Mouse (Mus musculus) stomach, postnatal 0 days (tissue): Measurements from ENCODE around the gene H1foo. TPM values are rescaled to one million over a fixed set of nuclear protein-coding genes. Genes with fewer than 3 reads are reported as not detected.

Experiments
- ATAC-seq: fragments of 200-750 bp; cut with Nextera tagmentation; 2 replicates; pipeline ENCODE4 v1.8.0; 2017; ENCODE audit not compliant: low FRiP score, low TSS enrichment
- DNase-seq: peaks from one replicate; pipeline ENCODE4 v3.0.0-alpha.2; 2016; ENCODE audit warnings: low spot score
- H3K27ac ChIP-seq: fragments of 300-500 bp; sonication (generic); replicated peaks from 2 replicates; pipeline ENCODE4 v1.5.1; 2014; ENCODE audit warnings: mild to moderate bottlenecking, control low read depth
- H3K27me3 ChIP-seq: fragments of 300-500 bp; sonication (generic); 2 replicates; pipeline ENCODE4 v1.6.1; 2014; ENCODE audit warnings: low read length; ENCODE audit not compliant: control insufficient read depth, insufficient read depth
- H3K36me3 ChIP-seq: fragments of 300-500 bp; sonication (generic); 2 replicates; pipeline ENCODE4 v1.6.1; 2014; ENCODE audit warnings: low read length, mixed read lengths; ENCODE audit not compliant: control insufficient read depth, insufficient read depth
- H3K4me1 ChIP-seq: fragments of 300-500 bp; sonication (generic); replicated peaks from 2 replicates; pipeline ENCODE4 v1.6.1; 2014; ENCODE audit warnings: antibody characterized with exemption; ENCODE audit not compliant: control insufficient read depth, insufficient read depth
- H3K4me2 ChIP-seq: fragments of 300-500 bp; sonication (generic); replicated peaks from 2 replicates; pipeline ENCODE4 v1.6.1; 2014; ENCODE audit warnings: low read depth, mild to moderate bottlenecking, control low read depth, moderate library complexity
- H3K4me3 ChIP-seq: fragments of 300-500 bp; sonication (generic); 2 replicates; pipeline ENCODE4 v1.5.1; 2014; ENCODE audit warnings: low read depth, low read length, control low read depth
- H3K9ac ChIP-seq: fragments of 300-500 bp; sonication (generic); 2 replicates; pipeline ENCODE4 v1.6.1; 2014; ENCODE audit warnings: mild to moderate bottlenecking, low read length, control low read depth, mixed read lengths
- H3K9me3 ChIP-seq: fragments of 300-500 bp; sonication (generic); 2 replicates; pipeline ENCODE4 v1.6.1; 2016; ENCODE audit warnings: low read length; ENCODE audit not compliant: control insufficient read depth
- CTCF ChIP-seq: IDR thresholded peaks from 2 replicates; pipeline ENCODE4 v1.5.1; 2016; ENCODE audit warnings: antibody characterized with exemption, low read depth, mild to moderate bottlenecking, moderate library complexity
- EP300 ChIP-seq: optimal IDR thresholded peaks from 2 replicates; pipeline ENCODE3; 2016; ENCODE audit warnings: antibody characterized with exemption
- WGBS: fragments of 180-500 bp; shearing (Covaris S2); extraction: QIAGEN DNeasy Blood & Tissue Kit; methylation state at CpG from one replicate; pipeline ENCODE4 v1.1.7; 2014; 5-methylcytosine and 5-hydroxymethylcytosine counted together
- polyA plus RNA-seq: library from polyadenylated mRNA; unstranded; fragments of >200 nt; fragmentation: Nextera tagmentation; extraction: Ambion mirVana; gene quantifications from 2 replicates; pipeline ENCODE4 v1.2.1, GENCODE M21; 2015

H1foo gene
- polyA plus RNA-seq, 1 experiment from 2014 or later: not detected

DNA sequence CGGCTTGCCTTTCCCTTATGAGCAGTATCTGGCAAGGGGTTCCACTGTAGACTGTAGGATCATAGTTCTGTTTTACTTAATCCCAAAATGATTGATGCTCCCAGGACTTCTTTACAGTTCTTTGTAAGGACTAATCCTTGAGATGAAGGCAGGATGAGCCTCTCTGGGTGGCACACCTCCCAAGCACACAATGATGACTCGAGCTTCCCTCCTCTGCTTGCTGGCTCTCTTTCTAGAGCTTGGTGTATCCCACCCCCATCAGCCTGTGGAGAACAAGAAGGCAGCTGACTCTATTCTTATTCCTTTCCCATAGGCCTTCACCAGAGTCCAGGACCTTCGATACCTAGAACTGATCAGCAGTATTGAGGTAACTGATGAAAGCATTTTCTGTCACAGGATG is 42.2 kb upstream of the H1foo start:
- H3K4me1 ChIP-seq: 0 out of 2 replicates have a peak, but pooled peaks cover 3% of the 10 kb centered on the region
- ATAC-seq (no peak), DNase-seq (no peak)
- H3K27me3 ChIP-seq: no peaks in the 10 kb centered on the region
- H3K27ac ChIP-seq: no peak overlapping the region
- H3K4me3 ChIP-seq: no peak overlapping the region
- H3K4me2 ChIP-seq: no peak overlapping the region
- 0 out of 2 replicates have a peak, but pooled peaks cover 2% of the 10 kb centered on the region for H3K36me3 ChIP-seq
- no peaks in the 10 kb centered on the region for H3K9me3 ChIP-seq
- 65% methylated on average over 3 of the region's 3 CpGs for WGBS
- TF ChIP-seq CTCF: no peak
- no peak overlapping the region for H3K9ac ChIP-seq

DNA sequence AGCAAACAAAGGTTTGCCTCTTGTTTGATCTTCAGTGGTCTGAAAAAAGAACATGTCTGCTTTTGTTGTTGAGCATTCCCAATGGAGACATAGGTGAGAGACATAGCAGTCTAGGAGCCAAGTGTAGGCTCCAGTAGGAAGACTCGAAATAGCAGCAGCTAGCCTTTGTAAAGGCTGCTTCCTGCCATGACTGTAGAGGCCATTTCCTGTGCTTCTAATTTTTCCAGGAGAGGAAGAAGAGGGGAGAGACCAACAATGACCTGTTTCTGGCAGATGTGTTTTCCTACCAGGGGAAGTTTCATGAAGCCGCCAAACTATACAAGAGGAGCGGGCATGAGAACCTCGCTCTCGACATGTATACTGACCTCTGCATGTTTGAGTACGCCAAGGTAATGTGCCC is 39.2 kb upstream of the H1foo start:
- 0 out of 2 replicates have a peak, but pooled peaks cover 3% of the 10 kb centered on the region for H3K4me1 ChIP-seq
- H3K27ac ChIP-seq: no peak overlapping the region
- ATAC-seq: no peak
- H3K9ac ChIP-seq: no peak overlapping the region
- no peaks in the 10 kb centered on the region for H3K9me3 ChIP-seq
- H3K4me2 ChIP-seq: no peak overlapping the region
- DNase-seq: no peak
- H3K36me3 ChIP-seq: 0 out of 2 replicates have a peak, but pooled peaks cover 2% of the 10 kb centered on the region
- H3K4me3 ChIP-seq: no peak overlapping the region
- 82% methylated on average over 6 of the region's 6 CpGs for WGBS
- no peaks in the 10 kb centered on the region for H3K27me3 ChIP-seq
- no peak for TF ChIP-seq EP300
- no peak for TF ChIP-seq CTCF

GRCm38 (mm10) chr6:115906455-115906854 is 38.3 kb upstream of the H1foo start:
- no peaks in the 10 kb centered on the region for H3K27me3 ChIP-seq
- no peak overlapping the region for H3K27ac ChIP-seq
- ATAC-seq (peak; percentile 9; the same call in 1 of the 2 replicates), DNase-seq (no peak)
- H3K4me1 ChIP-seq: 0 out of 2 replicates have a peak, but pooled peaks cover 2% of the 10 kb centered on the region
- no peaks in the 10 kb centered on the region for H3K9me3 ChIP-seq
- TF ChIP-seq CTCF: no peak
- H3K4me3 ChIP-seq: no peak overlapping the region
- H3K9ac ChIP-seq: no peak overlapping the region
- 89% methylated on average over 1 of the region's 1 CpGs for WGBS
- 0 out of 2 replicates have a peak, but pooled peaks cover 2% of the 10 kb centered on the region for H3K36me3 ChIP-seq
- H3K4me2 ChIP-seq: no peak overlapping the region

DNA sequence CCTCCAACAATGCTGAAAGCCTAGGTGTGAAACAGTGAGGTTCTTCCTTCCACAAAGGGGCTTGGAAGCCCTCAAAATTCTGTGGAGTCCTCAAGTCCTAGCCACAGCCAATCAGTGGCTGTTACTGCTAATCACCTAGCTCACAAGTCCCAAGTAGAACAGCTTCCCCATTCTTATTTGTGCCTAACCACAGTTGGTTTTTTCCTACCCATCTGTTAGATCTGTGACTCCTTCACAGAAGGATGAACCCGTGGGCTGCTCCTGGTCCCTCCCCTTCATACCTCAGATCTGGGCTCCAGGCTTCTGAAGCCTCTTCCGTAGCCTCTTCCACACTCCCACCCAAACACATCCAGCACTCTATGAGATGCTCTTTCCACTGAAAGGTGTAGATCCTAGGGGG is 37.9 kb upstream of the H1foo start:
- Histone ChIP-seq H3K27me3 (no peaks in the 10 kb centered on the region), H3K4me3 (no peak overlapping the region), H3K27ac (no peak overlapping the region), H3K4me2 (no peak overlapping the region), H3K4me1 (no peaks in the 10 kb centered on the region), H3K9me3 (no peaks in the 10 kb centered on the region), H3K9ac (no peak overlapping the region), H3K36me3 (0 out of 2 replicates have a peak, but pooled peaks cover 2% of the 10 kb centered on the region)
- no peak for DNase-seq
- WGBS: 57% methylated on average over 2 of the region's 2 CpGs
- no peak for TF ChIP-seq EP300
- TF ChIP-seq CTCF: no peak
- ATAC-seq: no peak

DNA sequence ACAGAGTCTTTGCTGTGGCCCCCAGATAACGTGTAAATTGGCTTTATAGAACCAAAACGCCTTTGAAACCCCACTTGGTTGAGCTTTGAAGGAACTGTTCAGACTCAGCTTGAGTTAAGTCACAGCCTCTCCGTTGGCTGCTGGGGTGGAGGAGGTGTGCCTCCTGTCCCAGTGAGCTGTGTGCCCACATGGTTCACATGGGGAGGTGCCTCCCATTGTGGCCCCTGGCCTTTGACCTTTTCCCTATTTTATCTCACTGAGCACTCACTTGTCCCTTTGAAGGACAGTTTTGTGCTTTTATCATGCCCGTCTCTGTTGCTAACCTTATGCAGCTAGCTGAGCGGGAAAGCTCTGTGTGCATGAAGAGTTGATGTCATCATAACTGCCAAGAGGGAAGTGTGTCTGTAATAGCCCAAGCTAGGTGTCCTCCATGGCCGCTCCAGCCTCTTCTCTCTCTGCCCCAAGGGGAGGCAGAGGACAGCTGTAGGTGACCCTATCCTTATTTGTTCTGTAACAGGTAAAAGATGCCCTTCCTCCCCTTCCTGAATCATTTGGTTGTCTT is 36.2 kb upstream of the H1foo start:
- H3K27me3 ChIP-seq: no peaks in the 10 kb centered on the region
- no peak overlapping the region for H3K4me2 ChIP-seq
- ATAC-seq: no peak
- TF ChIP-seq CTCF (no peak), EP300 (no peak)
- H3K9ac ChIP-seq: no peak overlapping the region
- H3K4me1 ChIP-seq: no peaks in the 10 kb centered on the region
- no peak for DNase-seq
- no peak overlapping the region for H3K4me3 ChIP-seq
- no peak overlapping the region for H3K27ac ChIP-seq
- H3K9me3 ChIP-seq: no peaks in the 10 kb centered on the region
- H3K36me3 ChIP-seq: 0 out of 2 replicates have a peak, but pooled peaks cover 2% of the 10 kb centered on the region
- WGBS: 51% methylated on average over 6 of the region's 6 CpGs

- no peak overlapping the region for H3K27ac ChIP-seq
- TF ChIP-seq EP300 (no peak), CTCF (no peak)
Observed at GRCm38 (mm10) chr6:115909052-115909451, 35.7 kb upstream of the H1foo start.

More at GRCm38 (mm10) chr6:115909052-115909451, 35.7 kb upstream of the H1foo start:
- ATAC-seq: no peak
- no peak for DNase-seq
- H3K4me1 ChIP-seq: no peaks in the 10 kb centered on the region
- H3K36me3 ChIP-seq: 0 out of 2 replicates have a peak, but pooled peaks cover 2% of the 10 kb centered on the region
- no peak overlapping the region for H3K4me2 ChIP-seq
- H3K9me3 ChIP-seq: no peaks in the 10 kb centered on the region
- H3K9ac ChIP-seq: no peak overlapping the region
- no peaks in the 10 kb centered on the region for H3K27me3 ChIP-seq
- 78% methylated on average over 3 of the region's 3 CpGs for WGBS
- no peak overlapping the region for H3K4me3 ChIP-seq
